20 mouse cellular contexts compared by ENCODE assay signal in the genomic region with DNA sequence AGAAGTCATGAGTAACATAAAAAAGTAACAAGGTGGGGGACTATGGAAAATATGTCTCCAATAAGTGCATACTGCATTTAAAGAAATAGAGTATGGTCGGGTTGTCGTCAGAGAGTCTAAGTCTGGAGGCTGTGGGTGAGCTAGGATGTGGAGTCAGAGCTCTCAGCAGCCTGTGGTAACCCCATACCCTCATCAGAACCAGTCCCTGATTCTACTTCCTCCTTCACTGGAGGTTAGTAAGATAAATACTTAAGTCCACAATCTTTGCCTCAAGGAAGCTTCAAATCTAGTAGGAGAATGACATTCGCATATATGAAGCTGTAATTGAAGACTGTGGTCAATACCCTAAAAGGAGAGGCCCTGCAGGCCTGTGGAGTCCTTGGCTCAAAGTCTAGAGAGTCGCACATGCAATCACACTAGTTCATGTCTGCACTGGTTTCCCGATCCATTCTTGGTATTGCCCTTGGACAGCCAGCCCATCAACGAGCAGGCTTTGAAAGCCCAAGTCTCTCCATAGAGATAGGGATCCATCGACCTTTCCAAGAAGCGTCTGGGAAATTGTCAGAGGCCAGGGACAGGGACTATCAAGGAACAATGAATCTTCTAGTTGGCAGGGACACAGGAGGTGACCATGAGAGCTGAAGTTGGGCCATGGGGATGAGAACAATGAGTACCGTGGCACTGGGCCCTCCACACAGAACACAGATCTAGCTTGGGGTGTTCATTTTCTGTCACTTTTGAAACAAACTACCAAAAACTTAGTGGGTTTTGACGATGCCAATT.
A peak's percentile ranks its signal among the peaks of the same experiment; 100 is the strongest.
DNase-seq lines count a peak whose midpoint lies in the region; ATAC-seq lines count a peak whose summit lies in the region.
"Had no signal": no experiment of that assay in that cellular context is flagged by ENCODE, and none has a peak within 500 bp of the region (broad histone marks: within the 10 kb centered on the region; RNA-seq: fewer than 3 reads in every experiment).

No protein-coding gene starts in this region.

- ATAC-seq in midbrain, embryonic 11.5 days (ENCODE audit: low FRiP score) = no peak
- ATAC-seq in midbrain, embryonic 14.5 days (ENCODE audit: low FRiP score, low TSS enrichment) = no peak
- ATAC-seq in forebrain, embryonic 13.5 days = no peak
- ATAC-seq: intestine, embryonic 15.5 days; Patski had no signal

- no peak overlapping the region for H3K4me3 ChIP-seq in midbrain, embryonic 11.5 days (ENCODE audit: low read depth, low read length)
- H3K4me3 ChIP-seq in midbrain, embryonic 14.5 days (replicated peaks; ENCODE audit: low read depth, low read length) = no peak overlapping the region
- no peak overlapping the region for H3K4me3 ChIP-seq in forebrain, embryonic 13.5 days
- H3K4me3 ChIP-seq: erythroblast, embryonic 14.5 days; intestine, embryonic 15.5 days; layer of hippocampus, adult 2 months; left cerebral cortex, adult 2 months; limb, embryonic 13.5 days; midbrain, embryonic 12.5 days; stomach, embryonic 15.5 days had no signal

- peak overlapping the region; percentile 88; the same call in 1 of the 2 replicates for H3K27ac ChIP-seq in midbrain, embryonic 11.5 days (ENCODE audit: low read depth, low read length)
- H3K27ac ChIP-seq in midbrain, embryonic 14.5 days (replicated peaks; ENCODE audit: low read depth, low read length) = no peak overlapping the region
- H3K27ac ChIP-seq in forebrain, embryonic 13.5 days = peak overlapping the region; percentile 90
- H3K27ac ChIP-seq: intestine, embryonic 15.5 days; limb, embryonic 13.5 days; stomach, embryonic 15.5 days had no signal

- H3K9me3 ChIP-seq in midbrain, embryonic 11.5 days (ENCODE audit: control insufficient read depth, low read length) = no peaks in the 10 kb centered on the region
- no peaks in the 10 kb centered on the region for H3K9me3 ChIP-seq in midbrain, embryonic 14.5 days (ENCODE audit: control insufficient read depth, low read length)
- no peaks in the 10 kb centered on the region for H3K9me3 ChIP-seq in forebrain, embryonic 13.5 days (replicated peaks)
- H3K9me3 ChIP-seq: intestine, embryonic 15.5 days; midbrain, embryonic 12.5 days; stomach, embryonic 15.5 days had no signal

- 93% methylated on average over 10 of the region's 10 CpGs for whole genome bisulfite sequencing in midbrain, embryonic 11.5 days
- 96% methylated on average over 10 of the region's 10 CpGs for WGBS in midbrain, embryonic 14.5 days
- 96% methylated on average over 10 of the region's 10 CpGs for WGBS in forebrain, embryonic 13.5 days

- no peaks in the 10 kb centered on the region for H3K27me3 ChIP-seq in midbrain, embryonic 11.5 days (ENCODE audit: control insufficient read depth, insufficient read depth, low read length)
- H3K27me3 ChIP-seq in midbrain, embryonic 14.5 days (ENCODE audit: control insufficient read depth, insufficient read depth, low read length) = no peaks in the 10 kb centered on the region
- no peaks in the 10 kb centered on the region for H3K27me3 ChIP-seq in forebrain, embryonic 13.5 days
- no peaks in the 10 kb centered on the region; the same call in 1 of the 2 replicates for H3K27me3 ChIP-seq in splenic B cell, adult 2 months (ENCODE audit: control insufficient read depth, insufficient read depth, low read length, poor library complexity, severe bottlenecking)
- H3K27me3 ChIP-seq: intestine, embryonic 15.5 days; limb, embryonic 13.5 days; midbrain, embryonic 12.5 days; Patski; stomach, embryonic 15.5 days had no signal

- no peak overlapping the region for H3K4me2 ChIP-seq in midbrain, embryonic 11.5 days
- no peak overlapping the region for H3K4me2 ChIP-seq in midbrain, embryonic 14.5 days (ENCODE audit: low read length)
- H3K4me2 ChIP-seq in forebrain, embryonic 13.5 days = no peak overlapping the region
- H3K4me2 ChIP-seq: intestine, embryonic 15.5 days; limb, embryonic 13.5 days; midbrain, embryonic 12.5 days; stomach, embryonic 15.5 days had no signal

- peaks cover 23% of the 10 kb centered on the region for H3K4me1 ChIP-seq in midbrain, embryonic 11.5 days (ENCODE audit: control insufficient read depth, insufficient read depth, low read length)
- peaks cover 11% of the 10 kb centered on the region for H3K4me1 ChIP-seq in midbrain, embryonic 14.5 days (ENCODE audit: control insufficient read depth, insufficient read depth, low read length)
- peaks cover 26% of the 10 kb centered on the region for H3K4me1 ChIP-seq in forebrain, embryonic 13.5 days

- H3K36me3 ChIP-seq in midbrain, embryonic 11.5 days (ENCODE audit: control insufficient read depth, insufficient read depth, low read length) = no peaks in the 10 kb centered on the region
- H3K36me3 ChIP-seq in midbrain, embryonic 14.5 days (ENCODE audit: control insufficient read depth, insufficient read depth, low read length) = no peaks in the 10 kb centered on the region
- H3K36me3 ChIP-seq in forebrain, embryonic 13.5 days (ENCODE audit: poor library complexity, severe bottlenecking) = no peaks in the 10 kb centered on the region
- no peaks in the 10 kb centered on the region for H3K36me3 ChIP-seq in splenic B cell, adult 2 months (ENCODE audit: control insufficient read depth, insufficient read depth, low read length, poor library complexity, severe bottlenecking)
- H3K36me3 ChIP-seq: intestine, embryonic 15.5 days; limb, embryonic 13.5 days; midbrain, embryonic 12.5 days; stomach, embryonic 15.5 days had no signal

- H3K9ac ChIP-seq in midbrain, embryonic 11.5 days (ENCODE audit: low read length) = no peak overlapping the region
- no peak overlapping the region for H3K9ac ChIP-seq in midbrain, embryonic 14.5 days (replicated peaks; ENCODE audit: low read length)
- H3K9ac ChIP-seq in forebrain, embryonic 13.5 days = no peak overlapping the region
- H3K9ac ChIP-seq: intestine, embryonic 15.5 days; limb, embryonic 13.5 days; midbrain, embryonic 12.5 days; stomach, embryonic 15.5 days had no signal

- peak; percentile 77 for DNase-seq in adrenal gland, adult 2 months
- no peak for DNase-seq in adrenal gland, postnatal 4 days (ENCODE audit: low spot score in 2 of 2)
- no peak for DNase-seq in midbrain, embryonic 11.5 days (ENCODE audit: low spot score, missing footprints)
- no peak for DNase-seq in midbrain, embryonic 14.5 days
- DNase-seq in splenic B cell, adult 2 months (ENCODE audit: low read depth, low spot score) = peak; percentile 13
- no peak for DNase-seq in c-Kit-positive CD71-positive TER-119-positive erythroid progenitor cells, embryonic 14.5 days (ENCODE audit: low spot score)
- no peak for DNase-seq in urinary bladder, postnatal 10 days (ENCODE audit: low spot score)
- DNase-seq: cerebellum, postnatal 10 days; heart, adult 18-20 months; heart, postnatal 10 days; lung, postnatal 14 days had no signal

Comparison
In these comparisons a context has a peak if more than half of its experiments do, and no peak if none do; other contexts are left out.
1. DNase-seq: peak in adrenal gland, adult 2 months (single experiment) and splenic B cell, adult 2 months (single experiment); none in adrenal gland, postnatal 4 days (0 of 2), midbrain, embryonic 11.5 days (single experiment), midbrain, embryonic 14.5 days (single experiment), c-Kit-positive CD71-positive TER-119-positive erythroid progenitor cells, embryonic 14.5 days (single experiment) and urinary bladder, postnatal 10 days (single experiment).